Mouse (Mus musculus) megakaryocyte, embryonic 14.5 days (primary cell): ENCODE measurements around the gene Lancl3.

Source experiments
- FLI1 ChIP-seq: IDR thresholded peaks from 2 replicates; pipeline ENCODE4 v1.6.1; 2012; ENCODE audit warnings: low read length, inconsistent platforms, mixed read lengths
- GATA1 ChIP-seq: IDR thresholded peaks from 3 replicates; pipeline ENCODE4 v1.6.1; 2012; ENCODE audit warnings: mixed read lengths, low read length, inconsistent platforms, borderline replicate concordance

- TF ChIP-seq GATA1 (no peak), FLI1 (no peak)
Observed at GRCm38 (mm10) chrX:9254901-9255300, 55.2 kb downstream of the Lancl3 start.
